Mouse (Mus musculus) Patski (cell line): ENCODE data around the gene Thumpd3. TPM values are rescaled to one million over a fixed set of nuclear protein-coding genes. Genes with fewer than 3 reads are reported as not detected.

Experiments
- ATAC-seq: fragments of 100-300 bp; one replicate; pipeline ENCODE4 v1.8.0; 2021
- CTCF ChIA-PET: fragments of 350-600 bp; sonication (Branson Sonifier 250); formaldehyde crosslinking; loops from one replicate; lab custom pipeline; 2022; ENCODE audit warnings: inconsistent platforms; lab: Charles Lee
- POLR2A ChIA-PET: fragments of 350-600 bp; sonication (Branson Sonifier 250); formaldehyde crosslinking; loops from one replicate; lab custom pipeline; 2022; ENCODE audit warnings: antibody characterized with exemption, inconsistent platforms; lab: Charles Lee
- DNase-seq: peaks from one replicate; pipeline ENCODE4 v3.0.0-alpha.2; 2011; ENCODE audit warnings: low read depth, low spot score
- H3K27me3 ChIP-seq: fragments of 371-371 bp; one replicate; pipeline ENCODE4 v1.5.1; 2021
- CTCF ChIP-seq: fragments of 100-300 bp; IDR thresholded peaks from one replicate; pipeline ENCODE4 v1.5.1; 2021
- in situ Hi-C: fragments of 300-500 bp; cut with MboI; formaldehyde crosslinking; loops from 3 replicates; pipeline ENCODE4 v1.11.1; 2018; ENCODE audit warnings: low pct_unique_long_range_greater_than_20kb, mixed read lengths
- polyA plus RNA-seq: library from polyadenylated mRNA; unstranded; gene quantifications from one replicate; pipeline ENCODE4 v1.2.3, GENCODE M21; 2021

Gene Thumpd3
- polyA plus RNA-seq, 1 experiment from 2014 or later = 63.3 TPM

DNA sequence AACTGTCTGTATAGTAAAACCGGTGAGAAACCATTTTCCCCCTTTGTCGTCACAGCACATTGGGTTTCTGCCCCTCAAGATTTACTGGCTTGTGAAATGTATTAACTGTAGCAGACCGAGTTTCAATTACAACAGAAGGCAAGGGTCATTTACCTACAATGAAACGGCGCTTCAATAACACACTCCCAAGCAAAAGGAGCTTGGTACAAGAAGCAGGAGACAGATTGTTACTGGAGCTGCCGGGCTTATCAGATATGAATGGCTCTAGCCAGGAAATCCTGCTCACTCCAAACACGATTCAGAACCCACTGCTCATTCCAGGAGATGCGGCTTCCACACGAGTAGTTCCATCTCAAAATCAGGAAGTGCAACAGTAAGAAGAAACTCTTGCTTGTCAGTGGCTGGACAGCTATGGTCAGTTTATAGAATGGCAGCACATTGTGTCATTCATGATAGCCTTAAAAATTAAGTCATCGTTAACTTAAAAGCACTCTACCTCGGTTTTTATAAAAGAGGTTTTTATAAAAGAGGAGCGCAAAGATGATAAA, 28.5 kb upstream of the Thumpd3 start:
- no peaks in the 10 kb centered on the region for H3K27me3 ChIP-seq
- ATAC-seq (no peak), DNase-seq (no peak)
- ChIA-PET POLR2A (no interaction called here), CTCF (interaction anchor here (1.4 to 1.5 kb wide), 2 partner anchors 17 to 20 kb away, joined by 3 to 4 read pairs; no protein-coding TSS in a partner anchor)
- in situ Hi-C loops = no loop called here
- no peak for TF ChIP-seq CTCF

GRCm38 (mm10) chr6:113018139-113018538, 27.9 kb upstream of the Thumpd3 start:
- no peak for TF ChIP-seq CTCF
- in situ Hi-C loops = no loop called here
- no peaks in the 10 kb centered on the region for H3K27me3 ChIP-seq
- ATAC-seq (no peak), DNase-seq (no peak)
- POLR2A ChIA-PET = no interaction called here
- CTCF ChIA-PET = interaction anchor here (1.1 to 1.5 kb wide), 3 partner anchors 18 to 23 kb away, joined by 3 to 4 read pairs (median 3); no protein-coding TSS in a partner anchor

DNA sequence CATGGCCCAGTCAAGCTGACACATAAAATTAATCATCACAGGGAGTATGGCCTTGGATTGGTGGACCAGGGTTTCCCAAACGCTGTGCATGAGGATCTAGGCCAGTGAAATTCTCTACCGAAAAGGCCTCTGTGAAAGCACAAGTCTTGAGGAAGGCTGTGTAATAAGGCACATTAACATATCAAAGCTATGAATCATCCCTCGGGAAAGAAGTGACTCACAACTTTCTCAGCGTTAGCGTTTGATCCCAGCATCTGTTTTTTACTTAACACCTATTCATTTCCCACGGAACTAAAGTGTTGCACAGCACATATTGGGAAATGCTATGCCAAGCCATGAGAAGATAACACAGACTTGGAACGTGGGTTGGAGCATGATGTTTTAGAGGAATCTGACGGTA, 21.2 kb upstream of the Thumpd3 start:
- DNase-seq (peak; percentile 89), ATAC-seq (peak; percentile 99)
- ChIA-PET CTCF (interaction anchor here (1.1 to 6.0 kb wide), 3 partner anchors 8 to 45 kb away, joined by 3 to 33 read pairs (median 7); no protein-coding TSS in a partner anchor), POLR2A (interaction anchor here (1.1 kb wide), 1 partner anchor 13 kb away, joined by 4 read pairs; no protein-coding TSS in a partner anchor)
- no peaks in the 10 kb centered on the region for H3K27me3 ChIP-seq
- TF ChIP-seq CTCF = no peak
- in situ Hi-C loops = no loop called here

DNA sequence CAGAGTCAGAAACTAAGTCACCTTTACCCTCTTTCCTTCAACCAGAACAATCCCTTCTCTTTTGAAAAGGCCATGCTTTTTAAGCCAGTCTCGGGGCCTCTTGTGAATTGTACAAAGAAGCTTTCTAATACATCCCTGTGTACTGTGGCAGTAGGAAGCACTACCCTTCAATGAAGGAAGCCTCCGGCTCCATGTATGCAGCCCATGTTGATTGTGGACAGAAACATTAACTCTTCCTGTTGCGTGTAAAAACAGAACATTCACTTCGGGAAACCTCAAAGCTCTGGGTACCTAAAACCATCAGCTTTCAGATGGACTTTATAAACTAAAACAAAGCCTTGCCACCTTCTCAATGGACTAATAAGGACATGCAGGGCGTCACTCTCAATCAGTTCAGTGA, 20.3 kb upstream of the Thumpd3 start:
- DNase-seq = no peak
- POLR2A ChIA-PET = no interaction called here
- in situ Hi-C loops = no loop called here
- ATAC-seq = no peak
- CTCF ChIA-PET = interaction anchor here (0.9 to 6.0 kb wide), 3 partner anchors 9 to 325 kb away, joined by 4 to 33 read pairs (median 5); no protein-coding TSS in a partner anchor
- no peaks in the 10 kb centered on the region for H3K27me3 ChIP-seq
- TF ChIP-seq CTCF = no peak

DNA sequence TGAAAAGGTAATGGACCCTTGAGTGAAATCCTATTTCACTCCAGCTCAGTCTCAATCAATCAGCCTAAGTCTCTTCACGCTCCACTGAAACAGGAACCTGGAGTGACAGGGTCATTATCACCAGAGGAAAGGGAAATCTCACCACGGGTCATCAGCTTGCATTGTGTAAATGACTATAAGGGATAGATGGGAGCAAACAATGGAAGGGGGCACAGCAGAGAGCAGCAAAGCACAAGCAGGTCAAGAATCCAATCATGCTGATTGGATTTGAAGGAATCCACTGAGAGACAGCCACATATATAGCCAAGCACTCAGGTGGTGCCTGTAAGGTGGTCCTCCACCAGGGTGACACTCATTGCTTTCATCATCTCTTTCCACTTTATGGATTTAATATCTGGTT, 18.6 kb upstream of the Thumpd3 start:
- ChIA-PET POLR2A (no interaction called here), CTCF (interaction anchor here (2.0 to 6.0 kb wide), 2 partner anchors 8 to 10 kb away, joined by 5 to 33 read pairs; no protein-coding TSS in a partner anchor)
- no peak for TF ChIP-seq CTCF
- DNase-seq (no peak), ATAC-seq (no peak)
- H3K27me3 ChIP-seq = no peaks in the 10 kb centered on the region
- in situ Hi-C loops = no loop called here

DNA sequence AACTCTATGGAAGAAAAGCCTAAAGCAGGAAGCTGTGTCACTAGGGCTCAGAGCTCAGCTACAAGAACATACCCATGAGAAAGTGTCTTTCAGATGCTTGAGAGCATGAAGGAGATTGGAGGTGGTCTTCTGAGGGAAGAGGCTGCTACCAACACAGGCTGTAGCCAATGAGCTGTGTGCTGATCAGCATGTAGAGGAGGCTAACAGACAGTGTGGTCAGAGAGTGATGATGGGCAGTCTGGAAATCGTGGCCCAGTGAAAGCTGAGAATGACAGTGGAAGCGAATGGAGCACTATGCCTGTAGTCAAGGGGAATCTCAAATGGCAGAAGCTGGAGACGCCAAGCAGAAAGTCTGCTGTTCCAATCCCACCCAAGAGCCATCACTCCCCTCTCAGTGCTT, 17.0 kb upstream of the Thumpd3 start:
- no peaks in the 10 kb centered on the region for H3K27me3 ChIP-seq
- CTCF ChIA-PET = interaction anchor here (0.8 to 6.0 kb wide), 3 partner anchors 9 to 15 kb away, joined by 3 to 33 read pairs (median 5); no protein-coding TSS in a partner anchor
- ATAC-seq = no peak
- POLR2A ChIA-PET = no interaction called here
- no peak for DNase-seq
- TF ChIP-seq CTCF = no peak
- in situ Hi-C loops = no loop called here

GRCm38 (mm10) chr6:113030553-113030952, 15.5 kb upstream of the Thumpd3 start:
- in situ Hi-C loops = no loop called here

GRCm38 (mm10) chr6:113030970-113031660, 14.9 kb upstream of the Thumpd3 start:
- ATAC-seq = no peak
- in situ Hi-C loops = no loop called here
- CTCF ChIA-PET = no interaction called here
- no peak for DNase-seq
- no peak for TF ChIP-seq CTCF
- POLR2A ChIA-PET = interaction anchor here (0.7 kb wide), 2 partner anchors 165 to 185 kb away, joined by 3 to 4 read pairs; no protein-coding TSS in a partner anchor
- H3K27me3 ChIP-seq = no peaks in the 10 kb centered on the region

More at GRCm38 (mm10) chr6:113030553-113030952, 15.5 kb upstream of the Thumpd3 start:
- TF ChIP-seq CTCF = no peak
- ChIA-PET POLR2A (interaction anchor here (0.7 kb wide), 1 partner anchor 166 kb away, joined by 3 read pairs; no protein-coding TSS in a partner anchor), CTCF (no interaction called here)
- no peaks in the 10 kb centered on the region for H3K27me3 ChIP-seq
- ATAC-seq (no peak), DNase-seq (no peak)

DNA sequence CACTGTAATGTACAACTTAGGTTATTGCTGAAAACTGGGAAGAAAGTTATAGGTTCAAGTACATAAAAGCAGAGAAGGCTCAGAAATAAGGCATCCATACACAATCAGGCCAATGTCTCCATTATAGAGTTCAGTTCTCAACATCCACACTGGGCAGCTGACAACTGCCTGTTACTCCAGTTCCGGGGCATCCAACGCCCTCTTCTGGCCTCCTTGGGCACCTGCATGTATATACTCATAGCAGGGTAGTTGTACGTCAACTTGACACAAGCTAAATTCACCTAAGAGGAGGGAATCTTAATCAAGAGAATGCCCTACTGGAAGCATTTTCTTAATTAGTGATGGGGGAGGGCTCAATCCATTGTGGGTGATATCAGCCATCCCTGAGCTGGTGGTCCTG, 13.9 kb upstream of the Thumpd3 start:
- DNase-seq (no peak), ATAC-seq (no peak)
- TF ChIP-seq CTCF = peak; percentile 49
- H3K27me3 ChIP-seq = no peaks in the 10 kb centered on the region
- ChIA-PET CTCF (interaction anchor here (1.3 to 1.4 kb wide), 2 partner anchors 8 to 11 kb away, joined by 5 to 7 read pairs; no protein-coding TSS in a partner anchor), POLR2A (no interaction called here)
- in situ Hi-C loops = no loop called here

DNA sequence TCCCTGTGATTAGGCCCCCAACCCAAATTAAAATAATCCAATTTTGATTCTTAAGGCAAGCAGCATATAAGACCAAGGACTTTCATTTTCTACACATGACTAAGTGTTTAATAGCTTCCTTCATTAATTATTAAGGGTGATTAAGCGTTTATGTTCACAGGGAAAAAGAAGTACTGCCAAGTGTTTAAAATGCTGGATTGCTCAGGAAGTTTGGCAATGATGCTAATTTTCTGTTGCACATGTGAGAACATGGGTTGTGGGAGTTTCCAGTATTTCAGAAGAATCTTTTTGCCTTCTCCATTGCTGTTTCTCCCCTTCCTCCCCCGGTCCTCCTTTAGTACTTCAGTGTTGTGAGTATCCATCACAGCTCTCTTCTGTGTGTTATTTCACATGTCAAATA, 12.8 kb upstream of the Thumpd3 start:
- TF ChIP-seq CTCF = no peak
- in situ Hi-C loops = no loop called here
- ATAC-seq = no peak
- no peaks in the 10 kb centered on the region for H3K27me3 ChIP-seq
- CTCF ChIA-PET = interaction anchor here (1.3 to 1.4 kb wide), 2 partner anchors 9 to 10 kb away, joined by 5 to 7 read pairs; no protein-coding TSS in a partner anchor
- no peak for DNase-seq
- POLR2A ChIA-PET = interaction anchor here (0.6 kb wide), 1 partner anchor 86 kb away, joined by 3 read pairs; no protein-coding TSS in a partner anchor

- POLR2A ChIA-PET = no interaction called here
- CTCF ChIA-PET = interaction anchor here (1.5 kb wide), 1 partner anchor 8 kb away, joined by 5 read pairs; no protein-coding TSS in a partner anchor
- in situ Hi-C loops = no loop called here
- ATAC-seq (no peak), DNase-seq (no peak)
- H3K27me3 ChIP-seq = no peaks in the 10 kb centered on the region
- TF ChIP-seq CTCF = no peak
Measured at GRCm38 (mm10) chr6:113034466-113034865, 11.6 kb upstream of the Thumpd3 start.
